Mouse (Mus musculus): Measurements from ENCODE around the gene Jmy. TPM values are rescaled to one million over a fixed set of nuclear protein-coding genes. Genes with fewer than 3 reads are reported as not detected.

Jmy gene
- polyA plus RNA-seq, 1 experiment from 2014 or later = 15.6 TPM

GRCm38 (mm10) chr13:93501724-93502123 is 2.1 kb upstream of the Jmy start:
- H3K27me3 ChIP-seq = no peaks in the 10 kb centered on the region
- no peak for TF ChIP-seq CTCF (IDR thresholded peaks at IDR 0.05)
- ATAC-seq (no peak), DNase-seq (ENCODE audit: low read depth, low spot score) (no peak)
- ChIA-PET CTCF (no interaction called here), POLR2A (no interaction called here)
- in situ Hi-C loops (cut with MboI; ENCODE audit: low pct_unique_long_range_greater_than_20kb) = no loop called here

GRCm38 (mm10) chr13:93499973-93500633 is 495 bp upstream of the Jmy start:
- TF ChIP-seq CTCF (IDR thresholded peaks at IDR 0.05) = no peak
- no peaks in the 10 kb centered on the region for H3K27me3 ChIP-seq
- DNase-seq (ENCODE audit: low read depth, low spot score) (no peak), ATAC-seq (peak; percentile 2)
- in situ Hi-C loops (cut with MboI; ENCODE audit: low pct_unique_long_range_greater_than_20kb) = loop anchor here (5.0 to 10.0 kb wide), 2 partner anchors 193 to 325 kb away; no protein-coding TSS in a partner anchor
- POLR2A ChIA-PET = no interaction called here
- CTCF ChIA-PET = no interaction called here

- CTCF ChIA-PET = interaction anchor here (1.1 kb wide), 1 partner anchor 20 kb away, joined by 3 read pairs; no protein-coding TSS in a partner anchor
- POLR2A ChIA-PET = no interaction called here
- DNase-seq (ENCODE audit: low read depth, low spot score) (no peak), ATAC-seq (peak; percentile 31)
- H3K27me3 ChIP-seq = no peaks in the 10 kb centered on the region
- in situ Hi-C loops (cut with MboI; ENCODE audit: low pct_unique_long_range_greater_than_20kb) = loop anchor here (5.0 to 10.0 kb wide), 2 partner anchors 191 to 324 kb away; no protein-coding TSS in a partner anchor
- TF ChIP-seq CTCF (IDR thresholded peaks at IDR 0.05) = no peak
Measured at GRCm38 (mm10) chr13:93498211-93499166, 1.1 kb downstream of the Jmy start.

- ATAC-seq = no peak
- no peak for TF ChIP-seq CTCF (IDR thresholded peaks at IDR 0.05)
- CTCF ChIA-PET = interaction anchor here (0.8 to 1.1 kb wide), 3 partner anchors 9 to 19 kb away, joined by 3 to 6 read pairs (median 3); no protein-coding TSS in a partner anchor
- in situ Hi-C loops (cut with MboI; ENCODE audit: low pct_unique_long_range_greater_than_20kb) = loop anchor here (5.0 to 10.0 kb wide), 2 partner anchors 190 to 322 kb away; no protein-coding TSS in a partner anchor
- DNase-seq (ENCODE audit: low read depth, low spot score) = no peak
- POLR2A ChIA-PET = no interaction called here
- H3K27me3 ChIP-seq = no peaks in the 10 kb centered on the region
Measured at GRCm38 (mm10) chr13:93496977-93497376, 2.6 kb downstream of the Jmy start.

GRCm38 (mm10) chr13:93488510-93488909 is 11.1 kb downstream of the Jmy start:
- ATAC-seq (no peak), DNase-seq (ENCODE audit: low read depth, low spot score) (no peak)
- in situ Hi-C loops (cut with MboI; ENCODE audit: low pct_unique_long_range_greater_than_20kb) = no loop called here
- ChIA-PET CTCF (interaction anchor here (2.1 kb wide), 1 partner anchor 8 kb away, joined by 6 read pairs; no protein-coding TSS in a partner anchor), POLR2A (no interaction called here)
- no peak for TF ChIP-seq CTCF (IDR thresholded peaks at IDR 0.05)
- no peaks in the 10 kb centered on the region for H3K27me3 ChIP-seq

- no peaks in the 10 kb centered on the region for H3K27me3 ChIP-seq
- POLR2A ChIA-PET = no interaction called here
- no peak for ATAC-seq
- TF ChIP-seq CTCF (IDR thresholded peaks at IDR 0.05) = no peak
- in situ Hi-C loops (cut with MboI; ENCODE audit: low pct_unique_long_range_greater_than_20kb) = no loop called here
- no peak for DNase-seq (ENCODE audit: low read depth, low spot score)
- CTCF ChIA-PET = interaction anchor here (2.1 kb wide), 1 partner anchor 9 kb away, joined by 6 read pairs; no protein-coding TSS in a partner anchor
Measured at GRCm38 (mm10) chr13:93487734-93488133, 11.9 kb downstream of the Jmy start.

- in situ Hi-C loops (cut with MboI; ENCODE audit: low pct_unique_long_range_greater_than_20kb) = no loop called here
- no peak for ATAC-seq
- no peak for DNase-seq (ENCODE audit: low read depth, low spot score)
- POLR2A ChIA-PET = no interaction called here
- CTCF ChIA-PET = no interaction called here
- no peaks in the 10 kb centered on the region for H3K27me3 ChIP-seq
- TF ChIP-seq CTCF (IDR thresholded peaks at IDR 0.05) = no peak
Measured at GRCm38 (mm10) chr13:93484276-93484675, 15.3 kb downstream of the Jmy start.

GRCm38 (mm10) chr13:93481110-93481509 is 18.5 kb downstream of the Jmy start:
- in situ Hi-C loops (cut with MboI; ENCODE audit: low pct_unique_long_range_greater_than_20kb) = no loop called here
- ChIA-PET CTCF (interaction anchor here (0.6 to 1.2 kb wide), 2 partner anchors 11 to 16 kb away, joined by 3 read pairs; no protein-coding TSS in a partner anchor), POLR2A (no interaction called here)
- DNase-seq (ENCODE audit: low read depth, low spot score) (no peak), ATAC-seq (no peak)
- no peaks in the 10 kb centered on the region for H3K27me3 ChIP-seq
- TF ChIP-seq CTCF (IDR thresholded peaks at IDR 0.05) = peak; percentile 36

- H3K27me3 ChIP-seq = no peaks in the 10 kb centered on the region
- no peak for DNase-seq (ENCODE audit: low read depth, low spot score)
- in situ Hi-C loops (cut with MboI; ENCODE audit: low pct_unique_long_range_greater_than_20kb) = no loop called here
- ChIA-PET POLR2A (no interaction called here), CTCF (interaction anchor here (1.3 kb wide), 1 partner anchor 19 kb away, joined by 3 read pairs; no protein-coding TSS in a partner anchor)
- ATAC-seq = no peak
- no peak for TF ChIP-seq CTCF (IDR thresholded peaks at IDR 0.05)
Measured at GRCm38 (mm10) chr13:93478344-93478743, 21.3 kb downstream of the Jmy start.

GRCm38 (mm10) chr13:93468355-93468754 is 31.3 kb downstream of the Jmy start:
- DNase-seq (ENCODE audit: low read depth, low spot score) (no peak), ATAC-seq (no peak)
- CTCF ChIA-PET = interaction anchor here (2.3 kb wide), 1 partner anchor 9 kb away, joined by 7 read pairs; no protein-coding TSS in a partner anchor
- POLR2A ChIA-PET = no interaction called here
- no peak for TF ChIP-seq CTCF (IDR thresholded peaks at IDR 0.05)
- H3K27me3 ChIP-seq = no peaks in the 10 kb centered on the region
- in situ Hi-C loops (cut with MboI; ENCODE audit: low pct_unique_long_range_greater_than_20kb) = no loop called here

Data from Patski (cell line).